Mouse (Mus musculus) ES-E14 (cell line): ENCODE measurements at regions not wholly inside any gene's neighbourhood (a gene's known extent, or its start where the extent isn't known, plus 50 kb on each side); places are given as distances from the start of the nearest gene placed in this dataset.

Experiments
- DNase-seq: peaks from one replicate; pipeline ENCODE4 v3.0.0-alpha.2; 2013; ENCODE audit warnings: low read depth, low spot score
- H3K27ac ChIP-seq: 2 replicates; pipeline ENCODE4 v1.5.1; 2012; ENCODE audit warnings: low read depth, mild to moderate bottlenecking, low read length, moderate library complexity, mixed read lengths; ENCODE audit not compliant: poor library complexity, insufficient read depth, severe bottlenecking
- H3K36me3 ChIP-seq: 2 replicates; pipeline ENCODE4 v1.6.1; 2012; ENCODE audit warnings: mild to moderate bottlenecking, low read length, moderate library complexity, mixed read lengths; ENCODE audit not compliant: control insufficient read depth, poor library complexity, insufficient read depth, severe bottlenecking
- H3K4me1 ChIP-seq, 2 experiments: fragments of 150-350 bp in 1 of 2; sonication (generic) in 1 of 2; 2 replicates each; pipeline ENCODE4 v1.6.1; 2012; ENCODE audit warnings: low read length in 2 of 2, mild to moderate bottlenecking in 1 of 2, mixed read lengths in 1 of 2; ENCODE audit not compliant: control insufficient read depth in 2 of 2, insufficient read depth in 2 of 2, poor library complexity in 1 of 2
- H3K4me3 ChIP-seq, 2 experiments: fragments of 150-350 bp in 1 of 2; sonication (generic) in 1 of 2; 2 replicates each; pipeline ENCODE4 v1.5.1; 2012; ENCODE audit warnings: low read length in 2 of 2, low read depth in 1 of 2, mild to moderate bottlenecking in 1 of 2, mixed read lengths in 1 of 2; ENCODE audit not compliant: insufficient read depth in 1 of 2, poor library complexity in 1 of 2, severe bottlenecking in 1 of 2
- H3K9ac ChIP-seq: 2 replicates; pipeline ENCODE4 v1.6.1; 2012; ENCODE audit warnings: low read depth, mild to moderate bottlenecking, low read length, mixed read lengths; ENCODE audit not compliant: poor library complexity, insufficient read depth, severe bottlenecking
- H3K9me3 ChIP-seq: fragments of 150-350 bp; sonication (generic); 2 replicates; pipeline ENCODE4 v1.6.1; 2012; ENCODE audit warnings: low read depth, mild to moderate bottlenecking, low read length; ENCODE audit not compliant: control insufficient read depth, insufficient read depth
- CHD2 ChIP-seq: IDR thresholded peaks from 2 replicates; pipeline ENCODE4 v1.6.1; 2014; ENCODE audit warnings: mild to moderate bottlenecking, low read depth, low read length, inconsistent platforms
- HCFC1 ChIP-seq: IDR thresholded peaks from 2 replicates; pipeline ENCODE4 v1.6.1; 2012; ENCODE audit warnings: low read length, inconsistent platforms, borderline replicate concordance; ENCODE audit not compliant: insufficient read depth
- MAFK ChIP-seq: IDR thresholded peaks from 2 replicates; pipeline ENCODE4 v1.6.1; 2014; ENCODE audit warnings: mild to moderate bottlenecking, low read depth, low read length, inconsistent platforms; ENCODE audit not compliant: insufficient read depth
- ZC3H11A ChIP-seq: IDR thresholded peaks from 2 replicates; pipeline ENCODE4 v1.6.1; 2012; ENCODE audit warnings: low read depth, mild to moderate bottlenecking, inconsistent platforms, low read length, borderline replicate concordance
- ZNF384 ChIP-seq: IDR thresholded peaks from 2 replicates; pipeline ENCODE4 v1.6.1; 2012; ENCODE audit warnings: low read depth, low read length, inconsistent platforms
- in situ Hi-C, 2 experiments: fragments of 600-800 bp; cut with MboI; formaldehyde crosslinking; loops; one replicate each; pipeline ENCODE4 v1.15.1; 2025; ENCODE audit warnings: low sequenced_read_pairs in 2 of 2, inconsistent platforms in 1 of 2; ENCODE audit not compliant: unreplicated experiment in 2 of 2

DNA sequence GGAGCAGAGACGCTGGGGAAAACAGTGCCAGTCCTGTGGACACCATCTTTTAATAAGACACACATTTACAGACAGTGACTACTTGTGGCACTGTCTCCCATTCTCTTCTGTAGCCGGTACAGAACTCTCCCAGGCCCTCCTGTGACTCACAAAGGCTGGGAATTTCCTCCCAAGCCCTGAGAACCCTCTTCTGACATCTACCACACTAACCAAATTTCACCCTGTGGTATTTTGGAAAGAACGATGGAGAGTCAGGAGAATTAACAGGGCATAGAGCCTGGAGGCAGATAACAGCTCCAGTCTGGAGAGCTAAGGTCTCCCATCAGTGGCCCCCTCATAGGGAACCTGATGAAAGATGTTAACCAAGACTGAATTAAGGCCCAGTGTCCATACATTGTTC is 59.5 kb upstream of the Ahctf1 start:
- no peak overlapping the region for H3K4me3 ChIP-seq
- H3K9me3 ChIP-seq: no peaks in the 10 kb centered on the region
- no peak for DNase-seq
- in situ Hi-C loops: no loop called here
- no peaks in the 10 kb centered on the region for H3K36me3 ChIP-seq
- no peak overlapping the region for H3K27ac ChIP-seq
- TF ChIP-seq ZC3H11A (no peak), CHD2 (no peak), HCFC1 (no peak), MAFK (no peak), ZNF384 (no peak)
- no peak overlapping the region for H3K9ac ChIP-seq
- H3K4me1 ChIP-seq: peaks cover 0 to 4% of the 10 kb centered on the region in 2 experiments; a peak in 1 of 4 replicates

DNA sequence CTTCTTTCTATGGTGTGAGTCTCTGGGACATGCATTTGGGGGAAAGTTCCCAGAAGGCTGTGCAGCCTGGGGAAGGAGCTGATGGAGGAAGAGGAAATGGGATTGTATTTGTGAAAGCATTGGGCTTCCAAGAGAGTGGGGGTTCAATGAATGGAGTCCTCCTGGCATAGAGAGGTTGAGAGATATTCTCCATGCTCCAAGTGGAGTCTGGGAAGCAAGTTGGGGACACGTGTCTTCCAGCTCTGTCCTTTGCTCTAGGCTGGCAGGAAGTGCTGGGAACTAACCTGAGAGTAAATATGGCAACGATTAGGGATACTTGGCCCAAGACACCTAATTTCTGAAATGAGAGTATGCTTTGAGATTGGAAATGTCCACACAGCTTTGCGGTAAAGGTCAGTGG is 58.3 kb upstream of the Ahctf1 start:
- H3K4me1 ChIP-seq: peaks cover 0 to 4% of the 10 kb centered on the region in 2 experiments; a peak in 1 of 4 replicates
- H3K9me3 ChIP-seq: no peaks in the 10 kb centered on the region
- no peak for TF ChIP-seq MAFK
- H3K36me3 ChIP-seq: no peaks in the 10 kb centered on the region
- H3K4me3 ChIP-seq: no peak overlapping the region
- in situ Hi-C loops: no loop called here
- H3K27ac ChIP-seq: no peak overlapping the region
- H3K9ac ChIP-seq: no peak overlapping the region
- DNase-seq: no peak

DNA sequence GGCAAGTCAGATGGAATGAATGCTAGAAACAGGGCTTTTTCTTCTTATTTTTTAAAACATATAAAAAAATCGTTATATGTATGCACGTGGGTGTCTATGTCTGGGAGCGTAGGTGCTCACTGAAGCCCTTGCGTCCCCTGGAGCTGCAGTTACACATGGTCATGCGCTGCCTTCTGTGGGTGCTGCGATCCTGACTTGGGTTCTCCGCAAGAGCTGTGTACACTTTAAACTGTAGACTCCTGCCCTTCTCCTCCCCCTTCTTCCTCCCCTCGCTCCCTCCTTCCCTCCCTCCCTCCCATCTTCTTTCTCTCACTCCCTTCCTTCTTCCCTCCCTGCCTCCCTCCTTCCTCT is 56.0 kb upstream of the Ahctf1 start:
- H3K36me3 ChIP-seq: no peaks in the 10 kb centered on the region
- H3K4me3 ChIP-seq: no peak overlapping the region
- DNase-seq: no peak
- in situ Hi-C loops: loop anchor here in 1 of 2 experiments (10.0 kb wide), 3 partner anchors 245 to 365 kb away; no protein-coding TSS in a partner anchor
- H3K9me3 ChIP-seq: no peaks in the 10 kb centered on the region
- TF ChIP-seq HCFC1: no peak
- no peak for TF ChIP-seq CHD2
- TF ChIP-seq ZNF384: no peak
- no peak for TF ChIP-seq MAFK
- no peak for TF ChIP-seq ZC3H11A
- peaks cover 0 to 4% of the 10 kb centered on the region in 2 experiments; a peak in 1 of 4 replicates for H3K4me1 ChIP-seq
- H3K9ac ChIP-seq: no peak overlapping the region
- no peak overlapping the region for H3K27ac ChIP-seq

GRCm38 (mm10) chr1:179858780-179859551 is 55.5 kb upstream of the Ahctf1 start:
- in situ Hi-C loops: loop anchor here in 1 of 2 experiments (10.0 kb wide), 3 partner anchors 246 to 366 kb away; no protein-coding TSS in a partner anchor
- no peaks in the 10 kb centered on the region for H3K9me3 ChIP-seq
- H3K4me1 ChIP-seq: peaks cover 0 to 4% of the 10 kb centered on the region in 2 experiments; a peak in 1 of 4 replicates
- H3K9ac ChIP-seq: no peak overlapping the region; the same call in 1 of the 2 replicates
- H3K4me3 ChIP-seq: peak overlapping the region in 1 of 2 experiments; percentile 35; a peak in 1 of 4 replicates
- DNase-seq: peak; percentile 64
- H3K27ac ChIP-seq: no peak overlapping the region
- TF ChIP-seq HCFC1: no peak
- no peak for TF ChIP-seq ZNF384
- no peak for TF ChIP-seq CHD2
- TF ChIP-seq ZC3H11A: peak; percentile 65; the same call in 1 of the 2 replicates
- H3K36me3 ChIP-seq: no peaks in the 10 kb centered on the region
